Mouse (Mus musculus): ENCODE measurements around the gene Chn1.

The Chn1 gene

GRCm38 (mm10) chr2:73746375-73746770, 28.8 kb downstream of the Chn1 start:
- no peak for DNase-seq (ENCODE audit: extremely low spot score, low read depth, low spot score)

GRCm38 (mm10) chr2:73745647-73746374, 29.3 kb downstream of the Chn1 start:
- no peak for DNase-seq (ENCODE audit: extremely low spot score, low read depth, low spot score)

- DNase-seq (ENCODE audit: extremely low spot score, low read depth, low spot score): no peak
Measured at GRCm38 (mm10) chr2:73741286-73741685, 33.9 kb downstream of the Chn1 start.

- no peak for DNase-seq (ENCODE audit: extremely low spot score, low read depth, low spot score)
Measured at GRCm38 (mm10) chr2:73727868-73728267, 47.3 kb downstream of the Chn1 start.

- no peak for DNase-seq (ENCODE audit: extremely low spot score, low read depth, low spot score)
Measured at GRCm38 (mm10) chr2:73724934-73725333, 50.2 kb downstream of the Chn1 start.

GRCm38 (mm10) chr2:73721821-73722220, 53.3 kb downstream of the Chn1 start:
- no peak for DNase-seq (ENCODE audit: extremely low spot score, low read depth, low spot score)

- no peak for DNase-seq (ENCODE audit: extremely low spot score, low read depth, low spot score)
Measured at GRCm38 (mm10) chr2:73712481-73712880, 62.7 kb downstream of the Chn1 start.

GRCm38 (mm10) chr2:73693045-73693444, 82.1 kb downstream of the Chn1 start:
- no peak for DNase-seq (ENCODE audit: extremely low spot score, low read depth, low spot score)

GRCm38 (mm10) chr2:73690783-73691604, 84.2 kb downstream of the Chn1 start:
- no peak for DNase-seq (ENCODE audit: extremely low spot score, low read depth, low spot score)

- no peak for DNase-seq (ENCODE audit: extremely low spot score, low read depth, low spot score)
Measured at GRCm38 (mm10) chr2:73682500-73682899, 92.6 kb downstream of the Chn1 start.

GRCm38 (mm10) chr2:73680425-73681027, 94.6 kb downstream of the Chn1 start:
- DNase-seq (ENCODE audit: extremely low spot score, low read depth, low spot score): no peak

- no peak for DNase-seq (ENCODE audit: extremely low spot score, low read depth, low spot score)
Measured at GRCm38 (mm10) chr2:73668608-73669007, 106.5 kb downstream of the Chn1 start.

GRCm38 (mm10) chr2:73660566-73661134, 114.5 kb downstream of the Chn1 start:
- DNase-seq (ENCODE audit: extremely low spot score, low read depth, low spot score): no peak

- DNase-seq (ENCODE audit: extremely low spot score, low read depth, low spot score): no peak
Measured at GRCm38 (mm10) chr2:73659726-73660565, 115.2 kb downstream of the Chn1 start.

- DNase-seq (ENCODE audit: extremely low spot score, low read depth, low spot score): no peak
Measured at GRCm38 (mm10) chr2:73659041-73659440, 116.1 kb downstream of the Chn1 start.

- DNase-seq (ENCODE audit: extremely low spot score, low read depth, low spot score): no peak
Measured at GRCm38 (mm10) chr2:73657961-73658360, 117.2 kb downstream of the Chn1 start.

GRCm38 (mm10) chr2:73657151-73657550, 118.0 kb downstream of the Chn1 start:
- no peak for DNase-seq (ENCODE audit: extremely low spot score, low read depth, low spot score)

- no peak for DNase-seq (ENCODE audit: extremely low spot score, low read depth, low spot score)
Measured at GRCm38 (mm10) chr2:73655663-73656062, 119.5 kb downstream of the Chn1 start.

- DNase-seq (ENCODE audit: extremely low spot score, low read depth, low spot score): no peak
Measured at GRCm38 (mm10) chr2:73654892-73655243, 120.3 kb downstream of the Chn1 start.

GRCm38 (mm10) chr2:73654059-73654891, 120.9 kb downstream of the Chn1 start:
- DNase-seq (ENCODE audit: extremely low spot score, low read depth, low spot score): no peak

Data from hindlimb bud, embryonic 11.5 days (tissue).